Mouse (Mus musculus): ENCODE data around the gene Prdm9.
A peak's percentile ranks its signal among the peaks of the same experiment; 100 is the strongest.
"Not testable (repeated sequence)": the region's sequence is repeated elsewhere in the genome, so short reads cannot be mapped to it uniquely, and the experiment has no call there.

The Prdm9 gene

DNA sequence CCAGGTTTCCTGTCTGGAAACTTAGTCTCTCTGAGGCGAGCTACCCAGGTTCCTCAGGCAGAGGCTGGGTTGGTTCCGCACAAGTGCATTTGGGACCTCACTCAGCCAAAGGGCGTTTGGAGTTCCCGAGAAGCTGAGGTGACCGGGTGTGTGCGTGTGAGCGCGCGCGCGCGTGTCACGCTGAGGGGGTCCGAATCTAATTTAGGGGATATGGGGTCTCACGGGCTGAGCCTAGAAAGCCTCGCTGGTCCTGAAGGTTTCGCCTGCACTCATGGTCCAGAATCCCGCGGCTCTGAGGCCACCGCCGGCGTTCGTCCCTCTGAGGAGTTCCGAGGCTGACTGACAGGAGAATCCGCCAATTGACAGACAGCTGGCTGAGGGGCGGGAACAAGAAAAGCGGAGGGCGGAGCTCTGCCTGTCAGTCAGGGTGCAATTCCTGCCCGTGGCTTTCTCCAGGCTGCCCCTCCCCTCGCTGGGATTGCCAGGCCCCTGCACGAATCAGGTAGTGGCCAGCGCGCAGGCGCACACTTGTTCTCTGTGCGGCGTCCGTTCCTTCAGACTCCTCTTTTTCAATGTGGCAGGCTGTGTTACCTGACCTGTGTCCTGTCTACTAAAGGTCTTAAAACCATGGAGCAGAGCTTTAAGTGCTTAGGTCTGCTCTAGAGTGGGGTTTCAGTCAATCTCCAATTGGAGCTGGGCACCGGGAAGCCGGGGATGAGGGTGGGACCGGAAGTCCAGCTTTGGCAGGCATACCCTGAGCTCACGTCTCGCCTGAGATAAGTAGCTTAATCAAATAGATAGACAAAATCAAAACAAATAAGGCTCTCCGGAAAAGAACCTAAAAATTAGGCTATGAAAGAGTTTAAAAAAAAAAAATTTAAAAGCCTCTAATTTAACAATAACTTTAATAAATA is at the start of gene Prdm9:
Gene Prdm9, minus strand, starts transcription at position 341 of the 914 bp plus-strand sequence.
- peak; percentile 98 to 99 for DNase-seq (ENCODE audit: low spot score in 2 of 2)

- no peak for DNase-seq (ENCODE audit: low spot score in 2 of 2)
These were observed 35.3 kb upstream of the Prdm9 start for GRCm38 (mm10) chr17:15599496-15599895.

- no peak for DNase-seq (ENCODE audit: low spot score in 2 of 2)
These were observed 27.2 kb upstream of the Prdm9 start for GRCm38 (mm10) chr17:15591216-15591881.

DNA sequence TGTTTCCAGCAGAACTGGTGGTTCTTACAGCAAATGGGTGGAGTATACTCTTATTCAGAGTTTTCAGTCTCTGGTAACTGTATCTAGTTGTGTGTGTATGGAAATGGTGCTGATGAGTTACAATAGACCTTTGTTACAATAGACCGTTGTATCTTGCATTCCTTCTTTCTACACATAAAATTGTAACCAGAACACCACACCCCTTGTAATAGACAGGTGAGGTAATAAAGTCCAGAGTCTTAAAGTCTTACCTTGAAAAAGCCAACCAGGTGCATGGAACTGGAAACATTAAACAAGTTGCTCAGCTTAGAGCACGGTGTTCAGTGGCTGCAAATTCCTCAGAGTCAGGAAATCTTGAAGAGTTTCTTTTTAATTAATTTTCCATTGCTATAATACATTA is 24.0 kb upstream of the Prdm9 start:
- no peak for DNase-seq (ENCODE audit: low spot score in 2 of 2)

DNA sequence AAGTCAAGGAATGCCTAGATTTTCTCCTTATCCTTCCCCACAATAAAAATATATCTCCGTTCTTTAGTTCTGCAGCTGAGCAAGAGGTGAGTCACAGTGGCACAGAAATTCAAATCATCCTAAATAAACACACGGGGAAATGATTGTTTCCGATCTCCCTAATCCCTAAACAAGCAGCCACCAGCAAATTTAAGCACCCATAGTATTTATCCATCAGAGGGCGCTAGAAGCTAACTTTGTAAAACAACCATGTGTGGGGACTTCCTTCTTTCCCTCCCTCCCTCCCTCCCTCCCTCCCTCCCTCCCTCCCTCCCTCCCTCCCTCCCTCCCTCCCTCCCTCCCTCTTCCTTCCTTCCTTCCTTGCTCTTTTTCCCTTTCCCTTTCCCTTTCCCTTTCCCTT is 21.5 kb upstream of the Prdm9 start:
- no peak for DNase-seq (ENCODE audit: low spot score in 2 of 2)

GRCm38 (mm10) chr17:15583071-15583470 is 18.9 kb upstream of the Prdm9 start:
- DNase-seq (ENCODE audit: low spot score in 2 of 2), result no peak

DNA sequence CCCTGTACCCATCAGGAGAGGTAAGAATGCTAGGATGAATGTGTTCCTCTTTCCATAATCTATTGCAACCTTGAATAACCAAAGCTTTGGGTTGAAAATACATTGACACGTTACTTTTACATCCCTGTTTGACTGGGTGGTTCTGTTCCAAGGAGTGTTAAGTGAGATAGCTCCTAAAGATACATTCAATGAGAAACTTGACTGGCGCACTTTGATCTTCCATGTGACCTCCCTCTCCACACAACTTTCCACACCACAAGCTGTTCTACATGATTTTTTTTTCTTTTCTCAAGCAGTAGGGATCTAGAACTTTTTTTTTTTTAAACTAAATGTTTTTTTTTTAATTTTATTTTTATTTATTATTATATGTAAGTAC is 15.9 kb upstream of the Prdm9 start:
- DNase-seq (ENCODE audit: low spot score in 2 of 2), result no peak

GRCm38 (mm10) chr17:15579410-15580071 is 15.4 kb upstream of the Prdm9 start:
- no peak for DNase-seq (ENCODE audit: low spot score in 2 of 2)

DNA sequence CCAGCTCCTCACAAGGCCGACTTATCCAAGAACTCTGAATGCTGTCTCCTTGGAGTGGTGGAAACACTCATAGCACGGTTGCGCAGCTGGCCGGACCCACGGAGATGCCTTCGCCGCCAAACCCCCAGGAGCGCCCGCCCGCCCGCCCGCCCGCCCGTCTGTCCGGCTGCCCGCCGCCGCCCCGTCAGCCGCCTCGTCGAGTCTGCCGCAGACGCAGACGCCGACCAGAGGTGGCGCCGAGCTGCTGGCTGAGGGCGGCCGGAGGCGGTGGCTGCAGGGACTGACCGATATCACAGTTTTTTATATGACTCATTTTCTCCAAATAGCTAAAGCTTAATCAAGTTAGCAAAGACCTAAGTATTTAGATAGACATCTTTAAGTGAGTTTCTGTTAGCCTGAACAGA is 13.1 kb upstream of the Prdm9 start:
- peak in 1 of 2 experiments; percentile 24 for DNase-seq (ENCODE audit: low spot score in 2 of 2)

DNA sequence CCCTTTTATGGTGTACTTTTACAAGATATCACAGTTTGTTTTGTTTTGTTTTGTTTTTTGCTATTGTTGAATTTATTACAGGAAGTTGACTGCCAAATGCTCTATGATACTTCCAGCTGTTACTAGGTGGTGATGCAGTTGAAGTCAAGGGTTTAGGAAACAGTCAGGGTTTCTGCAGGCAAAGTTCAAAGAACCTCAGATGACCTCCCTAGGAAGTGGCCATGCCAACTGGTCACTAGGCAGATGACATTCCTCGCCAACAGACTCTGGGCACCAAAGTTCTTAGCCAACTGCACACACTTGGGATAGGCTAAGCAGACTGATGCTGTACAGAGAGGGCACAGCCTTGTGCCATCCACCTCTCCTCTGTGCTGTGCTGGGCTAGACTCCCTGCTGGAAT is 10.9 kb upstream of the Prdm9 start:
- no peak for DNase-seq (ENCODE audit: low spot score in 2 of 2)

DNA sequence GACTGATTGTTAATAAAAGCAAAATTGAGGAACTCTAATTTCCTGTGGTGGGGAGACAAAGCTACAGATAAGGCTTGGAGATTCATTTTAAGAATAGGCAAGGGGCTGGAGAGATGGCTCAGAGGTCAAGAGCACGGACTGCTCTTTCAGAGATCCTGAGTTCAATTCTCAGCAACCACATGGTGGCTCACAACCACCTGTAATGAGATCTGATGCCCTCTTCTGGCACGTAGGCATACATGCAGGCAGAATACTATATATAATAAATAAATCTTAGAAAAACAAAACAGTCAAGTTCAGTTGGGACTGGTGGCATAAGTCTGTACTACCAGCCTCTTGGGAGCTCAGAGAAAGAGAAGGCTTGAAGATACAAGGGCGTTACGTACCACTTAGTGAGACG is 2.8 kb upstream of the Prdm9 start:
- DNase-seq (ENCODE audit: low spot score in 2 of 2), result no peak

- DNase-seq (ENCODE audit: low spot score in 2 of 2), result no peak
These were observed 760 bp upstream of the Prdm9 start for GRCm38 (mm10) chr17:15564928-15565300.

GRCm38 (mm10) chr17:15559946-15560345 is 4.2 kb downstream of the Prdm9 start:
- no peak for DNase-seq (ENCODE audit: low spot score in 2 of 2)

- no peak for DNase-seq (ENCODE audit: low spot score in 2 of 2)
These were observed 14.4 kb downstream of the Prdm9 start for GRCm38 (mm10) chr17:15549713-15550112.

GRCm38 (mm10) chr17:15546440-15546839 is 17.7 kb downstream of the Prdm9 start:
- DNase-seq (ENCODE audit: low spot score in 2 of 2), result no peak

GRCm38 (mm10) chr17:15543868-15544267 is 20.3 kb downstream of the Prdm9 start:
- DNase-seq (ENCODE audit: low spot score in 2 of 2), result not testable (repeated sequence)

DNA sequence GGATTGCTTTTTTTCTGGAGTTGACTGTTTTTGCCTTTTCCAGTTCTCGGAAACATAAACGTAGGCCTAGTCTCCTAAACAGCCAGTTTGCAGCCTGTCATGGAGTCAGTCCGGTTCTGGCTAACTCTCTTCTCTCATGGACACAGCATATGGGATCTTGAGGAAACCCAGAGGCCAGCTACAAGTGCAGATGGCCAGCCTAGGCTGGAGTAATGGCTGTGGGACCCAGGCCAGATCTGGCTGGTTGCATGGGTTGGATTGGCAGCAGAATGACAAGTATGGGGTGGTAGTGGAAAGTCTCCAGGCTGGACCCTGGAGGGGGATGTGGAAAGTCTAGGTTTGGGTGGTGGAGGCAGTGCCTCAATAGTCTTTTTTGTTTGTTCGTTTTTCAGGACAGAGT is 23.8 kb downstream of the Prdm9 start:
- DNase-seq (ENCODE audit: low spot score in 2 of 2), result no peak

- no peak for DNase-seq (ENCODE audit: low spot score in 2 of 2)
These were observed 27.7 kb downstream of the Prdm9 start for GRCm38 (mm10) chr17:15536457-15536904.

DNA sequence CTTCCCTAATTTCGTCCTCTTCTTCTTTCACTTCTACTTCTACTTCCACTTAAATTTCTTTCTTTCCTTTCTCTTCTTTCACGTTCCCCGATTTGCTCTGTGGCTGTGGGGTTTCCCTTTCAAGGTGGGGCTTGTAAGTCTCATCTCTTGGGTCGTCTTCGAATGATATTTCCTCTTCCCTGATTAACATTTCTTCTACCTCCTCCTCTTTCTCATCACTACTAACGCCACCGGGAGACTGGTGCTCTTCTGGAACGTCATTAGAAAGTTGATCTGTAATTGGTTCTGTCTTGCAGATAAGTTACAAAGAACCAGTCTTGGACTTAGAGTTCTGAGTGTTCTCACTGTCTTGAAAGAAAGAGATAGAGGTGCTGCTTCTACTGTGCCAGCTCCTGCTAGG is 28.2 kb downstream of the Prdm9 start:
- no peak for DNase-seq (ENCODE audit: low spot score in 2 of 2)

- no peak for DNase-seq (ENCODE audit: low spot score in 2 of 2)
These were observed 28.9 kb downstream of the Prdm9 start for GRCm38 (mm10) chr17:15535162-15535800.

DNA sequence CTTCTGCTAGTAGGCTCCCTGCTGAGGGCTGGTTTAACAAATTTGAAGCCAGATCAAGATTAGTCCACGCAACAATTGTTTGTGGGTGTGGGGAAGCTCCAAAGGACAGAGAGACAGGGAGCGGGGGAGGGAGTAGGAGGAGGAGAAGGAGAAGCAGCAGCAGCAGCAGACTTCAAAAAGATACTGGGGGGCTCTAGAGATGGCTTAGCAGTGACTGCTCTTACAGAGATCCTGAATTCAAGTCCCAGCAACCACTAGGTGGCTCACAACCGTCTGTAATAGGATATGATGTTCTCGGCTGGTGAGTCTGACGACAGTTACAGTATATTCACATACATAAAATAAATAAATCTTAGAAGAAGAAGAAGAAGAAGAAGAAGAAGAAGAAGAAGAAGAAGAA is 34.0 kb downstream of the Prdm9 start:
- DNase-seq (ENCODE audit: low spot score in 2 of 2), result no peak

- no peak for DNase-seq (ENCODE audit: low spot score in 2 of 2)
These were observed 35.3 kb downstream of the Prdm9 start for GRCm38 (mm10) chr17:15528887-15529286.
